Mouse (Mus musculus): ENCODE measurements around the gene Zfp219.
"Not testable (repeated sequence)": the region's sequence is repeated elsewhere in the genome, so short reads cannot be mapped to it uniquely, and the experiment has no call there.

Zfp219 gene

DNA sequence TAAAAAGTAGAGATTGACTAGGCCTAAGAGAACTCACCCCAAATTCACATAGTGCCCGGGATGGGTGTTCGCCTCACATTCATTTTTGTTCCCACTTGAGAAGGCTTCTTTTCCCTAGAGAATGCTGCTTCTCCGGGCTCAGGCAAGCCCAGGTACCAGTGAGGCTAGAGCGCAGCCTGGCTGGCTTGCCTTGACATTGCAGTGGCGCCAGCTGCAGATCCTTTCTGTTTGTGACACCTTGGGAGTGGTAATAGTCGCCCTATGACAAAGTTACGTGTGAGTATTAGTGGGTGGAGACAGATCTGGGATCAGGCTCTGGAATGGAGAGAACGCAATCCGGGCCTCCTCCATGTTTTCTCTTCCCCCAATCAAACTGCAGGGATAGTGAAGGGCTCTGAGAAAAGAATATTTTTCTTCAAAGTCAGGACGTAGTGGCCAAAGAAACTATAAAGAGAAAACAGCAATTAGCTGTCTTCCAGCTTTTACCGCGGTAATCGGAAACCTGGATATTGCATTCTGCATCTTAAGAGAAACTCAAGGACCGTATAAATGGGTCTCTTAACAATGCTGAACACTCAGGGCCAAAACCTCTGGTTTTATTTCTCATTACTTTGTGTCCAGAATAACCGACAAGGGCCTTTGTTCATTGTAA is at the start of gene Zfp219:
Gene Zfp219, minus strand, starts transcription at position 248 of the 652 bp plus-strand sequence.
- in situ Hi-C loops (cut with MboI, MseI): loop anchor here (10.0 to 25.0 kb wide), 2 partner anchors 936 to 1083 kb away; partner anchors contain the start of genes Gm49342, Pip4p1 and Pnp

DNA sequence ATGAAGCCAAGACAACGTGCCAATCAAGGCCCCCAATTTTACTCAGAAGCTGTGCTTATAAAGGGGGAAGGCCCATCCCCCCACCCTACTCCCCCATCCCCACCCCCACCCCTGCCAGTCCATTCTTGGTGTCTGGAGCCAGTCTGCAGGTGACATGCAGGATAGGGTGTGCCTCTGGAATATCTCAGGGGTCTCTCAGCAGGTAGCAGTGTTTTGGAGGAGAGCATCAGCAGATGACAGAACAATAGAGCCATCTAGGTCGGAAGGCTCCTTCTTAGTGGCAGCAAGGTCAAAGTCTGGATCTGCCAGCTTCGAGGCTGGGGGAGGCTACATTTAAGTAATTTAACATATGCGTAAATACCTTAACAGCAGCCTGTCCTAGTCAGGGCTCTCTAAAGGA is 45.6 kb upstream of the Zfp219 start:
- in situ Hi-C loops (cut with MboI, MseI): no loop called here

DNA sequence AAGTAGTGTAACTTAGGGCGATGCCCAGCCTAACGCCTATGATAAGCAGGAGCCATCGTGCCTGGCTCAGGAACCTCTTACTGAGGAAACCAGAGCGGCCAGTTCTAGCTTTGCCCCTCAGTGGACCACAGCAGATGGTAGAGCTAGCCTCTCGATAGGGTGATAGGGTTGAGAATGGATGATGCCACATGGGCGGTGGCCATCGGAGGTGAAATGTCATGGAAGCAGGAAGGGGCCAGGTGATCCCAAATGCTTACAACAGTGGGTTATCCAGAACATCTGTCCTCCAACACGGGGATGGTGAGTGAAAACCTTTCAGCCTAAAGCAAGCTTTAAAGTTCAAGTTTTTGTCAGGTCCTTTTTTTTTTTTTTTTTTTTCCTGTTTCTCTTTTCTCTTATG is 41.3 kb upstream of the Zfp219 start:
- in situ Hi-C loops (cut with MboI, MseI): no loop called here

DNA sequence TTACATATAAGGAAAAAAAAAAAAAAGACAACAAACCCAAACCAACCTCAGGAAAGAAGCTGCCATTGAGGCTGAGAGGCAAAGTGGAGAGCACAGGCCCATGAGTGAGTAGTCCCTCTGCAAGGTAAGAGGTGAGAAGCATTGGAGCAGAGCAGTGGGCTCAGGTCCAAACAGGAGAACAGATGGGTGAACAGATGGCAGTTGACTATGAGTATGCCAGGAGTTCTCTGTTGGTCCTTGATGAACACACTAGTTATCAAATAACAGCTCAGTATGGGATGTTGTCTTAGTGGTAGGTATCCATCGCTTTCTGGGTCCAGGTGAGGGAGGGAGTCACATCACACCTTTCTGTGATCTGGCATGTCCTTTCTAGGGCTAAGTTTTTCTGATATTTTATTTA is 40.3 kb upstream of the Zfp219 start:
- in situ Hi-C loops (cut with MboI, MseI): no loop called here

DNA sequence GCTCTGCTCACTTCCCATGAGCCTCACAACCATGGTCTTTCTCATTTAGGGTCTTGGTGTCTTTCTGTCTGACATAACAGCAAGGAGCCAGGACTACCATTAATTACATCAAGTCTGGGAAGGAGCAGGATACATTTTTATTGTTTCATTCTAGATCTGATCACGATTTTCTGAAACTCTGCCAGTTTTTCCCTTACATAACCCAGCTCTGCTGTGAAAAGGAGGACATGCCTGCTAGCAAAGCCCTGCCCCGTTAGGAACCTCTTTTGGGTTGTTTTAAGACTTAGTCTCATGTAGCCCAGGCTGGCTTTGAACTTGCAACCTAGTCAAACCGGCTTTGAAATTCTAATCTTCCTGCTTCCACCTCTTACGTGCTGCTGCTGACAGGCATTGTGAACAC is 39.4 kb upstream of the Zfp219 start:
- in situ Hi-C loops (cut with MboI, MseI): no loop called here

DNA sequence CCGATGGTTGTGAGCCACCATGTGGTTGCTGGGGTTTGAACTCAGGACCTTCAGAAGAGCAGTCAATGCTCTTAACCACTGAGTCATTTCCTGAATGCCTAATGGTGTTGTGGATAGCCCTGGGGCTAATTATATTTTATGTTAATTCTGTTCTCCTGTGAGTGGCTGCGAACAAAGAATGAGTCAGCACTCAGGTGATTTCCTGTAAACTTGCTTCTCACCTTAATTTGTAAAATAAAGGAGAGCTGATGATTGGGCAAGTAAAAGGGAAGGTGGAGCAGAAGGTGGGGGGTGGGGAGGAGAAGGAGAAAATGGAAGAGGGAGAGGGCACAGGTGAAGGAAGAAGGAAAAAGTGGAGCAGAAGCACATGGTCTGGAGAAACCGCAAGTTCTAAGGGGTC is 32.2 kb upstream of the Zfp219 start:
- in situ Hi-C loops (cut with MboI, MseI): not testable (repeated sequence)

DNA sequence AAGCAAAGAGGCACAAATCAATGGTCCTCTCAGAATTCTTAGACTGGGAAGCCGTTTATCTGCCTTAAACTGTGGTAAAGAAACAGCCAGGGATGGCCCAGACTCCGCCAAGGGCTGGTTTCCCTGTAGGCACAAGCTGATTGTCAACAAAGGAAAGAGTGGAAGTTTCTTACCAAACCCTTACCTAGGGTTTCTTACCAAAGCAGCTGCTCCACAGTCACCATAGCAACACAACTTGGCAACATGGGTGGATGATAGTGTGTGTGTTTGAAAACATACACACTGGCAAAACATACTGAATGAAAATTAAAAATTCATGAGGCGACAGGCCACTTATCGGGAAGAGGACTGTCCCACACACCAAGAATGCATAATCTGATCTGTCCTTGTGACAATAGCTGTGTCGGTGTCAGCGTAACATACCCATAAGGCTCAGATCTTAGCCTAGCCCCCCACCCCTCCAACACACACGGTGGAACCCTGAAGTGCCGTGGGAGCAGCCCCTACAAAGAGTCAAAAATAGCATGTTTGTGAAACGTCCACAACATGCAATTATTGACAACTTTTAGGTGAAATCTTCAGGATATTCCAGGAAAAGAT is 25.5 kb upstream of the Zfp219 start:
- in situ Hi-C loops (cut with MboI, MseI): no loop called here

DNA sequence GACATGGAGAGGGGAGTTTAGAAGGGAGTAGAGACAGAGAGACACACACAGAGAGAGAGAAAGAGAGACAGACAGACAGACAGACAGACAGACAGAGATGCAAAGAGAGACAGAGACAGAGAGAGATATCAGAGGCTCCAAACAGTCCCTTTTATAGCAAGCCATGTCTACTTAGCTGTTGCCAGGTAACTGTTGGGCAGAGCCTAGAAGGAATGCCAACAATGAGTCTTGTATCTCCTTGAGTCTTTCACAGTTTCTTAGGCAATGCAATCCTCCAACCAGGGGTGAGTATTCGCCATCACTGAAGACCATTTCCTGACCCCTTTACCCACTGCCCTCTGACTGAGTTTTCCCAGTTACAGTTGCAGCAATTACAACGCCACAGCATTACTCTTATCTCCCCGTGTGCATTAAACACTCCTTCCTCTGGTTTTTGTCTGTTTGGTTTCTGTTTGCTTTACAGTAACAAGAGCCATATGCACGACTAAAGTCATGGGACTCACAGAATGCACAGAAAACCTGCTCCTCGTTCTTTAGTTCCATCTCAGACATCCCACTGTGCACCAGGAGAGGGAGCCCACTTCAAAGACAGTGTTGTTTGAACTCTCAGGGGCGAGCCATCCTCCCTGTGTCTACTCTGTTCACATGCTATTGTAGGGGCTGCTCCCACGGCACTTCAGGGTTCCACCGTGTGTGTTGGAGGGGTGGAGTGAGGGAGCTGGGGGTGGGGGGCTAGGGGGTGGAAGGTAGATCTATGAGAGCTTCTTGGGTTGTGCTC is 24.6 kb upstream of the Zfp219 start:
- in situ Hi-C loops (cut with MboI, MseI): no loop called here

DNA sequence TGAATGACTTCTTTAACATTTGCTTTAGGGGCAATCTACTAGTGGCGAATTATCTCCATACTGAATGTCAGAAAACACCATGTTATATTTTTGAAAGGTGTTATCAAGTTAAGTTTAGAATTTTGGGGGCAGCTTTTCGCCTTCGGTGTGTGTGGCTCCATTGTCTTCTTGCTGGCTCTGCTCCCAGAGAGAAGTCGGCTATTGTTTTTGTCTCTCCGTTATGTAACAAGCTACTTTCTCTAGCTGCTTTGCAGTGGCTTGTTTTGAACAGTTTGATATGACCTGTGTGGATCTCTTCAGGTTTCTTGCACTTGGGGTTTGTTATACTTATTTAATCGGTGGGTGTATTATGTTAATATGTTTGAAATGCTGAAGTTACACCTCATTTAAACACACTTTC is 22.9 kb upstream of the Zfp219 start:
- in situ Hi-C loops (cut with MboI, MseI): no loop called here

DNA sequence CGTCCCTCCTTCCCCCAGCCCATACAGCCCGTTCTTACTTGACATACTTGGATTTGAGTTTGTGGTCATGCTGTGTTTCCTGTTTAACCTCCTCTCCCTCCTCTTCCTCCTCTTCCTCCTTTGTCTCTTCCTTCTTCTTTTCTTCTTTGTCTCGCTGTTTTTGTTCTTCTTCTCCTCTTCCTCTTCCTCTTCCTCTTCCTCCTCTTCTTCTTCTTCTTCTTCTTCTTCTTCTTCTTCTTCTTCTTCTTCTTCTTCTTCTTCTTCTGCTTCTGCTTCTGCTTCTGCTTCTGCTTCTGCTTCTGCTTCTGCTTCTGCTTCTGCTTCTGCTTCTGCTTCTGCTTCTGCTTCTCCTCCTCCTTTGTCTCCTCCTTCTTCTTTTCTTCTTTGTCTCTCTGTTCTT is 21.8 kb upstream of the Zfp219 start, which contains the start of gene Olfr221:
Gene Olfr221, minus strand, starts transcription at position 101 of the 400 bp plus-strand sequence.
- in situ Hi-C loops (cut with MboI, MseI): not testable (repeated sequence)

DNA sequence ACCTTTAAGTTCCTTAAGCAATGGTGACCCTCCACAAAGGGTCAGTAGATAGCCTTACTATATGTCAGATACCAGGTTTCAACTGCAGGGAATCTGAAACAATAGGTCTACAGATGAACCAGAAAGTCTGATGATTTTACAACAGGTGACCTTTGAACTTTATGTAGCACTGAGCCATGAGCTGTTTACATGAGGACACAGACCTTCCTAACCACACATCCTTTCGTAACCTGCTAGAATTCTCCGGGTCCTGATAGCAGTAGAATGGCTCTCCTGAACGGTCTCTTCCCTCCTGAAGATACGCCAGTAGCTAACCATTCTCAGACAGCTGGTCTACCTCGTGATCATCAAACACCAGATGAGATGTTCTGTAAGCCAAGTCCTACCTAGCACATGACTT is 18.8 kb upstream of the Zfp219 start:
- in situ Hi-C loops (cut with MboI, MseI): no loop called here

DNA sequence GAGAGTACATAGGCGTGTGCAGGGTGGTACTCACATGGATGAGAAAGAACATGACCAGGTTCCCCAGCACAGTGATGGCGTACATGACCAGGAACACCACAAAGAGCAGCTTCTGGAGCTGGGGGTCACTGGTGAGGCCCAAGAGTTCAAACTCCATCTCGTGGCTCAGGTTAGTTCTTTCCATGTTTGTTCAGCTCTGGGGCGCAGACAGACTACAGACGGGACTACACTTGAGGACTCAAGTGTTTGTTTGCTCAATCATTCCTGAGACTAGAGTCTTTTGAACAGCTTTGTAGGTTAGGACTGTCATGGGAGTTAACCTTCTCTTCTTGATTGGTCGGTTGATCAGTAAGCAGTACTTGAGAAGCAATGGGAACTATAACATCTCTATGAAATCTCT is 15.4 kb upstream of the Zfp219 start:
- in situ Hi-C loops (cut with MboI, MseI): no loop called here

DNA sequence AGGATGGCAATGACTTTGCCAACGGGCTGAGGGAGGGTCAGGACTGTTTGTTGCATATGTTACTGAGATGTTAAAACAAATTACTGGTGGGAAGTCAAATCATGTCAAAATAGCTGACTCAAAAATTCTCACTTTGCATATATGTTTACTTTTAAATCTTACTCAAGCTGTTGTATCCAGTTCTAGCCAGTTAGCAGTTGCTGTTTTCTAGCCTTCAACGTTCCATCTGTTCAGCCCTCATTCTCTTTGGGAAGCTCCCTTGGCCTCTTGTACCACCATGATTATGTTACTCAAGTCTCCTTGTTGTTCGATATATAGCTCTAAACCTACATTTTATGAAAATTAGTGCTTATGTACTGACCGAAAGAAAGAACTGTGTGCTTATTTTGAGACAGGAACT is 5.8 kb upstream of the Zfp219 start:
- in situ Hi-C loops (cut with MboI, MseI): loop anchor here (5.0 to 10.0 kb wide), 2 partner anchors 56 to 942 kb away; no protein-coding TSS in a partner anchor

DNA sequence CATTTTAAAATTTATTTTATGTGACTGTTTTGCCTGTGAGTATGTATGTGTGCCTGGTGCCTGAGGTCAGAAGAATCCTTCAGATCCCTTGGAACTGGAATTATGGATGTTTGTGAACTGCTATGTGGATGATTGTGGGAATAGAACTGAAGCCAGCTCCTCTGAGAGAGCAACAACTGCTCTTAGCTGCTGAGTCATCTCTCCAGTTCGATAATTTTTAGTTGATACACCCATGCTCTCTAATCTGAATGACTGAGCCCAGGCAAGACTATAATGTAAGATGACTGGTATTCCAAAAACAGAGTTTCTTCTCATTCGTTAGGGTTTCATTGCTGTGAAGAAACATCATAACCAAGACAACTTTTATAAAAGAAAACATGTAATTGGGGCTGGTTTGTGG is 3.6 kb upstream of the Zfp219 start:
- in situ Hi-C loops (cut with MboI, MseI): loop anchor here (10.0 to 25.0 kb wide), 2 partner anchors 939 to 1087 kb away; partner anchors contain the start of genes Gm49342, Pip4p1 and Pnp

DNA sequence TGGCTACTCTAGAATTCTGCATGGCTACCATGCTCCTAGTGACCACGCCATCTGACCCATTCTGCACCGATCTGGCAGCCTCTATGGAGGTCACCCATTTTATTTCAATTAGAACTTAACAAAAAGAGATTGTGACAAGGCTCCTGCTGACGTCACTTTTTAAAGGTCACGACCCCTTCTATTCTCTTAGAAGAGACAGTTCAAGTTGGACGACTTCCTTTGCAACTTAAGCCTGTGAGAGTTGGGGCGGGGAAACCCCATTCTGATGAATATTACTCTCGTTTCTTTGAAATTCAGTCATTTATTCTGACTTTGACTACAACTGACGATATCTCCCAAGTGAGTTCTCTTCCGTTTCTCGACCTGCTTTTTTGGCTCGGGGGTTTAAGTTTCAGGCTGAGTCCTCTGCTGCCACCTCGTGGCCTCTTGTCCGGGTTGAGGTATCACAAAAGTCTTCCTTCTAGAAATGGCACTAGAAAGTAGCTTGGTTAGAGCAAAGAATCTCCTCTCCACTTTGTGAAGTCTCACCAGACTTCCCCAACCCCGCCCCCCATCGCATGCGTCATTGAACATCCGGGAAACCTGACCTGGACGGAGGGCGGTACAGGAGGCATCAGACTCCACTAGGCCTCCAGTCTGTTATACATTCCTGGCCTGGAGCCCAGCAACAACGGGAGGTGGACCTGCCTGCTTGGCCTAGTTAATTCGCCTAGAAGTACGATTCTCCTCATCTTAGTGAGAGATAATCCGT is 2.4 kb upstream of the Zfp219 start:
- in situ Hi-C loops (cut with MboI, MseI): loop anchor here (10.0 to 25.0 kb wide), 2 partner anchors 938 to 1086 kb away; partner anchors contain the start of genes Gm49342, Pip4p1 and Pnp

DNA sequence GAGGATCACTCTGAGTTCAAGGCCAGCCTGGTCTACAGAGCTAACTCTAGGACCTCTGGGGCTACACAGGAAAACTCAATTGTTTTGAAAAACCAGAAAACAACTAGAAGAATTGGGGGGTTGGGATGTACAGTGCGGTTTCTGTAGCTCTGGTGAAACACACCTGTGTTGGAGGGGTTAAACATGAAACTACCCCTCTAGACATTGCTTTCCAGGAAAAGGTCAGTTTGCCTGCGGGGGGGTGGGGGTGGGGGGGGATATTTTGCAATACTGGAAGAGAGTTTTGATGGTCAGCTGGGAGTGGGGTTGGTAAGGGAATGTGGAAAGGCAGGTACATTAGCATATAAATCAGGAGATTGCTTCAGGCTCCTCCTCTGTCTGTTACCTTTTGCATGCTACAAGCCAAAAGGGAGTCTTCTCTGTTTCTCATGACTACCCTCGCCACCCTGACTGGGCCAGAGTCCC is 1.7 kb upstream of the Zfp219 start:
- in situ Hi-C loops (cut with MboI, MseI): loop anchor here (10.0 to 25.0 kb wide), 2 partner anchors 937 to 1085 kb away; partner anchors contain the start of genes Gm49342, Pip4p1 and Pnp

DNA sequence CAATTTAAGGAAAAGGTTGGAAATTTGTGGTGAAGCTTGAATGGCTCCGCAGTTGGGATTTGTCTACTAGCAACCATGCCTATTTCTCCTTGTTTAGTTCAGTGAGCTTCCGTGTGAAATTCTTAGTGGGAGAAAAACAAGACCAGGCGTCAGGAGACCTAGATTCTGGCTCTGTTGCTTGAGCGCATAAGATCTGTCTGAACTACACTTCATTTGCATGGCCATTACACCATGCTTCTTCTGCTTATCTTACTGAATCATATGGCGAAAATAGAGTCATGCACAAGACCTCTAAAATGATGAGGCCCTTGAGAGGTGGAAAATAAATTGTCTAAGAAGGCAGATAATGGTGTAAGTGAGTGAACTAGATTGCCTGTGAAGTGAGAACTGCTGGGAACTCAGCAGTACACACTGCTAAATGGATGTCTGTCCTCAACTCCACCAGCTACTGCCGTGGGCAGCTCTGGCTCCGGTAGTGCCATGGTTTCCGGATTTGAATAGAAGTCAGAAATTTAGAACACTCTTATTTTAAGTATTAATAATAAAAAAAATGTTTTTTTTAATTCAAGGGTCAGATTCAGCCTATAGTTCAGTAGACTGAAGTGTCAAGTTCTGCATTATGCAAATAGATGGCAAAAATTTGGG is 1.2 kb upstream of the Zfp219 start:
- in situ Hi-C loops (cut with MboI, MseI): loop anchor here (10.0 to 25.0 kb wide), 2 partner anchors 937 to 1084 kb away; partner anchors contain the start of genes Gm49342, Pip4p1 and Pnp

DNA sequence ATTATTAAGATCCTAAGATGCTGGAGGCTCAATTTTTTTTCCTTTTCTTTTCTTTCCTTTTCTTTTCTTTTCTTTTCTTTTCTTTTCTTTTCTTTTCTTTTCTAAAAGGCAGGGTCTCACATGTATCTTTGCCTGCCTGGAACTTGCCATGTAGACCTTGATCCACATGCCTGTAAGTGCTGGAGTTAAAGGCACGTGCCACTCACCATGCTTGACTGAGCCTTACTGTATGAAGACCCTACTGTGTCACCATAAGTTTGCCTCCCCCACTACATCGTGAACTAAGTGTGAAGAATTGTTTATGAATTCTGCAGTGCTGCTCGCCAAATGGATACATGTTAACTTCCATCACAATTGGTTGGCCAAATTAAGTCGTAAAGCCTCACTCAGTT is 601 bp upstream of the Zfp219 start:
- in situ Hi-C loops (cut with MboI, MseI): loop anchor here (10.0 to 25.0 kb wide), 2 partner anchors 936 to 1084 kb away; partner anchors contain the start of genes Gm49342, Pip4p1 and Pnp

DNA sequence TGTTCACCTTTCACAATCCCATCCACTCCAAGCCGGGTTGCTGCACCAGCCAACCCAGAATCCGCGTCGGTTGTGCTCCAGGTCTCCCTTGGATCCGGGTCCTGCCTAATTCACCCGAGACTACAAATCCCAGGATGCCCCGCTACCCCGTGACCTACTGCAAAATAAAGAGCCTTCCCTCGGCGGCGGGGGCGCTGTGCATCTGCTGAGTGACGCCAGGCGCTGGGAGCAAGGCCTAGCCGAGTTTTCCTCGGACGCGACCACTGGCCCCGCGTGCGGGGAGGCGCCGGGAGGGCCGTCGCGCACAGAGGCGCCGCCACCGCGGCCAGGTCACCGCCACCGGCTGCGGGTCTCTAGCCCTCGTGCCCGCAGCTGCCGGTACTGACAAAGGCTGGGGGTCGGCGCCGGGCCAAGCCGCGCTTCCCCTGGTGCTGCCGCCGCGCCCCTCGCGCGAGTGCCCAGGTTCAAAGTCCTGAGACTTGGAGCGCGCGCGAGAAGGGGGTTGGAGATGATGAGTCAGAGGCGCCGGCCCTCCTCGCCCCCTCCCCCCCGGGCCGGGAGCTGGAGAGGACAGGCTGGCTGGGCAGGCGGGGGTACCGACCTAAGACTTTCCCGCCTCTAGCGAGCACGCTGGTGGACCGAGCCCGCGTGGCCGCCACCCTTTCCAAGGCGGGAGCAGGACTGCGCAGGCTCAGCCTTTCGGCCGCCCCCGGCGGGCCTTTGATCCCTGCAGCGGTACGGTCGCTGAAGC is 768 bp downstream of the Zfp219 start:
- in situ Hi-C loops (cut with MboI, MseI): loop anchor here (10.0 to 25.0 kb wide), 2 partner anchors 935 to 1082 kb away; partner anchors contain the start of genes Gm49342, Pip4p1 and Pnp

Data from T-helper 1 cell (primary cell).